Comparison of ENCODE assay signal across 19 mouse cellular contexts in the genomic region with DNA sequence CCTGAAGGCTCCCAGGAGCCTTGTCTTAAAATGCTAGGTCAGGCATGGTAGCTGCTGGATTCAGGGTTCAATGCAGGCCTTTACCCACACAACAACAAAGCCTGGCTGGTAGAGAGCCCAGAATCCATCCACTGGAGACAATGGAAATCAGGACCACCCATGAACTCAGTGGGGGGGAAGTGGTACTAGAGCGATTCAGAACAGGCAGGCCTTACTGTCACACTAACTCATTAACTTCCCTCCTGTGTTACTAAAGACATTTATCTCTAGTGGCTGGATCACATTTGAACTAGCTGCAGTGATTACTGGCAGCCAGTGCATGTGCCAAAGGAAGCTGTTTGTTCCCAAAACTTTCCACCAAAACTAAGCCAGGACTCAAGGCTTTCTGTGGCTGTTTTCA. TPM values are rescaled to one million over a fixed set of nuclear protein-coding genes. Genes with fewer than 3 reads are reported as not detected.
DNase-seq lines count a peak whose midpoint lies in the region; ATAC-seq and TF ChIP-seq lines count a peak whose summit lies in the region.
"Had no signal": no experiment of that assay in that cellular context is flagged by ENCODE, and none has a peak within 500 bp of the region (broad histone marks: within the 10 kb centered on the region; RNA-seq: fewer than 3 reads in every experiment).

No protein-coding gene starts in this region.

- H3K27ac ChIP-seq in hindbrain, embryonic 14.5 days, result no peak overlapping the region
- H3K27ac ChIP-seq in hindbrain, embryonic 11.5 days (ENCODE audit: low read depth, low read length), result no peak overlapping the region
- no peak overlapping the region for H3K27ac ChIP-seq in midbrain, postnatal 0 days (ENCODE audit: low read depth, low read length)
- H3K27ac ChIP-seq in midbrain, embryonic 10.5 days (replicated peaks), result no peak overlapping the region
- H3K27ac ChIP-seq: limb, embryonic 12.5 days; liver, embryonic 15.5 days had no signal

- no peak for TF ChIP-seq CTCF in midbrain, postnatal 0 days (IDR thresholded peaks at IDR 0.05)

- ATAC-seq in hindbrain, embryonic 14.5 days (ENCODE audit: low FRiP score), result peak; percentile 53; the same call in 1 of the 2 replicates
- no peak for ATAC-seq in hindbrain, embryonic 11.5 days (ENCODE audit: low FRiP score)
- no peak for ATAC-seq in midbrain, postnatal 0 days (ENCODE audit: low FRiP score)
- ATAC-seq: intestine, postnatal 0 days; midbrain, embryonic 16.5 days had no signal

- H3K9ac ChIP-seq in hindbrain, embryonic 14.5 days, result no peak overlapping the region
- no peak overlapping the region for H3K9ac ChIP-seq in hindbrain, embryonic 11.5 days (ENCODE audit: low read depth, low read length)
- H3K9ac ChIP-seq in midbrain, postnatal 0 days (replicated peaks; ENCODE audit: low read length, poor library complexity, severe bottlenecking), result no peak overlapping the region
- H3K9ac ChIP-seq: limb, embryonic 12.5 days; liver, embryonic 15.5 days had no signal

- H3K9me3 ChIP-seq in hindbrain, embryonic 14.5 days (ENCODE audit: control insufficient read depth, low read length), result no peaks in the 10 kb centered on the region
- H3K9me3 ChIP-seq in hindbrain, embryonic 11.5 days (ENCODE audit: control insufficient read depth, low read length), result no peaks in the 10 kb centered on the region
- no peaks in the 10 kb centered on the region for H3K9me3 ChIP-seq in midbrain, postnatal 0 days (ENCODE audit: low read length)
- H3K9me3 ChIP-seq in midbrain, embryonic 10.5 days (replicated peaks), result no peaks in the 10 kb centered on the region
- H3K9me3 ChIP-seq: limb, embryonic 12.5 days; liver, embryonic 15.5 days had no signal

- H3K4me1 ChIP-seq in hindbrain, embryonic 14.5 days (replicated peaks; ENCODE audit: control insufficient read depth, insufficient read depth, low read length), result no peaks in the 10 kb centered on the region
- no peaks in the 10 kb centered on the region for H3K4me1 ChIP-seq in hindbrain, embryonic 11.5 days (replicated peaks; ENCODE audit: control insufficient read depth, insufficient read depth, low read length)
- no peaks in the 10 kb centered on the region for H3K4me1 ChIP-seq in midbrain, postnatal 0 days (ENCODE audit: insufficient read depth, low read length)
- H3K4me1 ChIP-seq in midbrain, embryonic 10.5 days, result peaks cover 11% of the 10 kb centered on the region
- H3K4me1 ChIP-seq: limb, embryonic 12.5 days; liver, embryonic 15.5 days had no signal

- no peak overlapping the region for H3K4me2 ChIP-seq in hindbrain, embryonic 14.5 days (replicated peaks)
- no peak overlapping the region for H3K4me2 ChIP-seq in hindbrain, embryonic 11.5 days (replicated peaks; ENCODE audit: low read depth, low read length)
- no peak overlapping the region for H3K4me2 ChIP-seq in midbrain, postnatal 0 days (ENCODE audit: low read depth, low read length, poor library complexity, severe bottlenecking)
- H3K4me2 ChIP-seq: limb, embryonic 12.5 days; liver, embryonic 15.5 days had no signal

- 21% methylated on average over 1 of the region's 1 CpGs for WGBS in hindbrain, embryonic 14.5 days
- WGBS in hindbrain, embryonic 11.5 days, result 31% methylated on average over 1 of the region's 1 CpGs
- 0% methylated on average over 1 of the region's 1 CpGs for WGBS in midbrain, postnatal 0 days
- 29% methylated on average over 1 of the region's 1 CpGs for WGBS in midbrain, embryonic 10.5 days

- H3K27me3 ChIP-seq in hindbrain, embryonic 14.5 days (ENCODE audit: control insufficient read depth, insufficient read depth, low read length), result no peaks in the 10 kb centered on the region
- H3K27me3 ChIP-seq in hindbrain, embryonic 11.5 days (ENCODE audit: control insufficient read depth, insufficient read depth, low read length), result no peaks in the 10 kb centered on the region
- H3K27me3 ChIP-seq in midbrain, postnatal 0 days (ENCODE audit: insufficient read depth, low read length), result no peaks in the 10 kb centered on the region; the same call in 1 of the 2 replicates
- H3K27me3 ChIP-seq in midbrain, embryonic 10.5 days (ENCODE audit: low read depth, poor library complexity, severe bottlenecking), result no peaks in the 10 kb centered on the region
- H3K27me3 ChIP-seq: limb, embryonic 12.5 days; liver, embryonic 15.5 days had no signal

- no peaks in the 10 kb centered on the region for H3K36me3 ChIP-seq in hindbrain, embryonic 14.5 days (replicated peaks; ENCODE audit: control insufficient read depth, insufficient read depth)
- no peaks in the 10 kb centered on the region for H3K36me3 ChIP-seq in hindbrain, embryonic 11.5 days (ENCODE audit: control insufficient read depth, insufficient read depth, low read length)
- no peaks in the 10 kb centered on the region for H3K36me3 ChIP-seq in midbrain, postnatal 0 days (ENCODE audit: insufficient read depth, low read length)
- H3K36me3 ChIP-seq in midbrain, embryonic 10.5 days, result no peaks in the 10 kb centered on the region
- H3K36me3 ChIP-seq: limb, embryonic 12.5 days; liver, embryonic 15.5 days had no signal

- H3K4me3 ChIP-seq in hindbrain, embryonic 14.5 days (replicated peaks; ENCODE audit: low read length), result no peak overlapping the region
- no peak overlapping the region for H3K4me3 ChIP-seq in hindbrain, embryonic 11.5 days (ENCODE audit: low read depth, low read length)
- no peak overlapping the region for H3K4me3 ChIP-seq in midbrain, postnatal 0 days (ENCODE audit: low read depth, low read length)
- H3K4me3 ChIP-seq in midbrain, embryonic 10.5 days, result no peak overlapping the region
- H3K4me3 ChIP-seq: limb, embryonic 12.5 days; liver, embryonic 15.5 days had no signal

- peak; percentile 30 for DNase-seq in hindbrain, embryonic 14.5 days (ENCODE audit: low spot score)
- DNase-seq in hindbrain, embryonic 11.5 days (ENCODE audit: low spot score), result no peak
- peak; percentile 53 for DNase-seq in midbrain, postnatal 0 days (ENCODE audit: low spot score)
- no peak for DNase-seq in midbrain, embryonic 10.5 days (ENCODE audit: low spot score)
- peak; percentile 33 for DNase-seq in kidney, postnatal 14 days
- DNase-seq in ovary, postnatal 36 days (ENCODE audit: low spot score), result no peak
- DNase-seq in layer of hippocampus, adult 9-10 months (ENCODE audit: low spot score), result no peak
- DNase-seq: cerebellum, adult 11-12 months; gastrocnemius, postnatal 36 days; heart, postnatal 4 days; layer of hippocampus, postnatal 36 days; lung, postnatal 14 days; right cerebral cortex, postnatal 4 days; thymus, adult 2 months had no signal

RNA-seq across cellular contexts. Expression of gene Klhl31, which starts 13.4 kb away (rescaled TPM):
- 0.41 and 0.47 TPM in 2 replicates for polyA plus RNA-seq in hindbrain, embryonic 14.5 days (2014; fragmentation: Nextera tagmentation; extraction: Ambion mirVana)
- polyA plus RNA-seq in hindbrain, embryonic 11.5 days (2014; fragmentation: Nextera tagmentation; extraction: Ambion mirVana), result 1.1 and 1.6 TPM in 2 replicates
- total RNA-seq in midbrain, postnatal 0 days (2014; rRNA removed), result 0.05 TPM in 2 replicates
- 0.11 and 0.12 TPM in 2 replicates for polyA plus RNA-seq in midbrain, postnatal 0 days (2015; fragmentation: Nextera tagmentation; extraction: Ambion mirVana)
- 0.36 and 0.39 TPM in 2 replicates for polyA plus RNA-seq in midbrain, embryonic 10.5 days (2016; fragmentation: Nextera tagmentation; extraction: Ambion mirVana)
- total RNA-seq: neutrophil, adult 5-6 weeks had no signal
- polyA plus RNA-seq: intestine, postnatal 0 days had no signal

Comparison
In these comparisons a context has a peak if more than half of its experiments do, and no peak if none do; other contexts are left out.
1. DNase-seq: peak in hindbrain, embryonic 14.5 days (single experiment), midbrain, postnatal 0 days (single experiment) and kidney, postnatal 14 days (single experiment); none in hindbrain, embryonic 11.5 days (single experiment), midbrain, embryonic 10.5 days (single experiment), ovary, postnatal 36 days (single experiment) and layer of hippocampus, adult 9-10 months (single experiment).